Mouse (Mus musculus): ENCODE results near the gene Cyb5r3. TPM values are rescaled to one million over a fixed set of nuclear protein-coding genes. Genes with fewer than 3 reads are reported as not detected.

Cyb5r3 gene
- total and polyA plus RNA-seq, 3 experiments = 35.7 to 102 (median 59.1) TPM

DNA sequence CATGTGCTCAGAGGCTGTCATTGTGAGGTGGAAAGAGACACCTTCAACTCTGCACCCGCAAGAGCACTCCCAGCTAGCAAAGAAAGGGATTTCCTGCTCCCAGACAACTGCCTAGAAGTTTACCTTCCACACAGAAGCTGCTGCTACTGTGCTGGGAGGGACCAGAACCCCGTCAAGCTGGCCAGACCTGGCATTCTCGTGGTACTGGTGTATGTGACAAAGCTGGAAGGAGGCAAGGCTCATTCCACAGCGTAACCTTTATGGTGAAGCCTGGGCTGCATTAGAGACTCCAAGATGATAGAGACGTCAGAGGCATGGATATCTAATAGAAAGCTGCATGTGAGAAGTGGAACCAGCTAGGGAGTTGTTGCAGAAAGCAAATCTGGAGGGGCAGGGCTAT, 47.8 kb downstream of the Cyb5r3 start:
- H3K9ac ChIP-seq (ENCODE audit: insufficient read depth, low read depth) = no peak overlapping the region
- H3K36me3 ChIP-seq (replicated peaks in 1 of 2; ENCODE audit: control insufficient read depth in 1 of 2, insufficient read depth in 1 of 2, low read length in 1 of 2) = peaks cover 44 to 68% of the 10 kb centered on the region in 2 experiments
- H3K4me2 ChIP-seq (ENCODE audit: insufficient read depth, low read depth, poor library complexity, severe bottlenecking) = no peak overlapping the region
- no peak for TF ChIP-seq TCF12 (IDR thresholded peaks at IDR 0.05; ENCODE audit: low read depth, low read length)
- no peak for TF ChIP-seq SIN3A (IDR thresholded peaks at IDR 0.05; ENCODE audit: low read length)
- TF ChIP-seq UBTF (IDR thresholded peaks at IDR 0.05; ENCODE audit: low read depth, low read length) = no peak
- no peak for TF ChIP-seq JUN (IDR thresholded peaks at IDR 0.05; ENCODE audit: insufficient read depth, low read depth, low read length)
- no peak for TF ChIP-seq ZKSCAN1 (IDR thresholded peaks at IDR 0.05; ENCODE audit: borderline replicate concordance, low read depth, low read length)
- no peak for TF ChIP-seq CHD1 (IDR thresholded peaks at IDR 0.05; ENCODE audit: low read depth, low read length)
- TF ChIP-seq JUND (conservative IDR thresholded peaks at IDR 0.05; ENCODE audit: low read depth, low read length) = no peak
- no peak for TF ChIP-seq NRF1 (IDR thresholded peaks at IDR 0.05; ENCODE audit: low read depth, low read length)
- no peak for TF ChIP-seq HCFC1 (IDR thresholded peaks at IDR 0.05; ENCODE audit: low read depth, low read length)
- no peak for TF ChIP-seq CTCF (conservative IDR thresholded peaks at IDR 0.05 in 1 of 2, IDR thresholded peaks at IDR 0.05 in 1 of 2; ENCODE audit: low read depth in 2 of 2, low read length in 2 of 2)
- TF ChIP-seq POLR2AphosphoS2 (IDR thresholded peaks at IDR 0.05; ENCODE audit: low read depth, low read length) = no peak
- no peak for TF ChIP-seq RAD21 (IDR thresholded peaks at IDR 0.05; ENCODE audit: low read depth, low read length)
- TF ChIP-seq BHLHE40 (IDR thresholded peaks at IDR 0.05; ENCODE audit: low read depth, low read length) = no peak
- TF ChIP-seq USF2 (conservative IDR thresholded peaks at IDR 0.05; ENCODE audit: low read depth, low read length) = no peak
- no peak for TF ChIP-seq ZNF384 (IDR thresholded peaks at IDR 0.05; ENCODE audit: low read depth, low read length)
- TF ChIP-seq E2F4 (IDR thresholded peaks at IDR 0.05; ENCODE audit: insufficient replicate concordance, low read depth, low read length) = no peak
- no peak for TF ChIP-seq SMC3 (IDR thresholded peaks at IDR 0.05; ENCODE audit: low read depth, low read length)
- no peak for TF ChIP-seq GABPA (IDR thresholded peaks at IDR 0.05; ENCODE audit: insufficient replicate concordance, low read depth, low read length)
- TF ChIP-seq PAX5 (IDR thresholded peaks at IDR 0.05; ENCODE audit: low read length) = no peak
- no peak for DNase-seq (ENCODE audit: extremely low read depth)
- peaks cover 26% of the 10 kb centered on the region for H3K79me2 ChIP-seq (replicated peaks; ENCODE audit: control insufficient read depth, extremely low read depth, insufficient read depth, poor library complexity, severe bottlenecking)
- H3K9me3 ChIP-seq (replicated peaks; ENCODE audit: low read length) = no peaks in the 10 kb centered on the region
- in situ Hi-C loops (cut with MboI; ENCODE audit: low pct_ligation_motif_present, low pct_unique_long_range_greater_than_20kb, low sequenced_read_pairs) (no loop called here), dilution Hi-C loops (cut with MboI; ENCODE audit: extremely low pct_ligation_motif_present, extremely low pct_unique_long_range_greater_than_20kb, low sequenced_read_pairs) (no loop called here)
- peaks cover 0 to 22% of the 10 kb centered on the region in 2 experiments; a peak in 2 of 4 replicates for H3K4me1 ChIP-seq (ENCODE audit: control insufficient read depth in 1 of 2, insufficient read depth in 2 of 2)
- H3K27ac ChIP-seq (ENCODE audit: insufficient read depth, low read depth) = no peak overlapping the region
- H3K27me3 ChIP-seq (replicated peaks) = no peaks in the 10 kb centered on the region
- no peak overlapping the region for H3K4me3 ChIP-seq (replicated peaks in 1 of 3; ENCODE audit: low read depth in 2 of 3, low read length in 2 of 3, poor library complexity in 1 of 3)

DNA sequence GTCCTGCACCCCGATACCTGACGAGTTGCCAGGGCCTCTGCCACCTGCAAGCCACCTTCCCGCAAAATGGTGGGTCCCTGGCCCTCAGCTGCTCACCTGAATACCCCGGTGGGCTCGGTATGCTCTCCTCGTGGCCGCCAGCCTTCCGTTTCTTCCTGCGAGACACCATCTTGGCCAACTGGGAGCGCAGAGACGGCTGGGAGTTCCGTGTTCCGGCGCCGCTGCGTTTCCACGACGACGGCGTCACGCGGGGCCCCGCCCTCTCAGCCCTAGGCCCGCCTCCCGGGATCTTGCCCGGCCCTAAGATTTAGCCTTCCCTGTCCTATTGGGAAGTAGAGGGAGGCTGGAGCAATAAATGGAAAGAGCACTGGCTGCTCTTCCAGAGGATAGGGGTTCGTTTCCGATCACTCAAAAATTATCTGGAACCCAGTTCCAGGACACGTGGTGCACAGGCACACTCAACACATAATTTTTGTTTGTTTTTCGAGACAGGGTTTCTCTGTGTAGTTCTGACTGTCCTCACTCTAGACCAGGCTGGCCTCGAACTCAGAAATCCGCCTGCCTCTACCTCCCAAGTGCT, 49.7 kb downstream of the Cyb5r3 start, which contains the start of gene Rrp7a:
Gene Rrp7a, minus strand, starts transcription at position 236 of the 580 bp plus-strand sequence.
- no peaks in the 10 kb centered on the region for H3K9me3 ChIP-seq (replicated peaks; ENCODE audit: low read length)
- H3K79me2 ChIP-seq (replicated peaks; ENCODE audit: control insufficient read depth, extremely low read depth, insufficient read depth, poor library complexity, severe bottlenecking) = peaks cover 28% of the 10 kb centered on the region
- peaks cover 0 to 12% of the 10 kb centered on the region in 2 experiments; a peak in 2 of 4 replicates for H3K4me1 ChIP-seq (ENCODE audit: control insufficient read depth in 1 of 2, insufficient read depth in 2 of 2)
- H3K9ac ChIP-seq (ENCODE audit: insufficient read depth, low read depth) = peak within 1 kb of the TSS; percentile 85
- H3K4me2 ChIP-seq (ENCODE audit: insufficient read depth, low read depth, poor library complexity, severe bottlenecking) = peak within 1 kb of the TSS; percentile 52; the same call in 1 of the 2 replicates
- in situ Hi-C loops (cut with MboI; ENCODE audit: low pct_ligation_motif_present, low pct_unique_long_range_greater_than_20kb, low sequenced_read_pairs) = no loop called here
- dilution Hi-C loops (cut with MboI; ENCODE audit: extremely low pct_ligation_motif_present, extremely low pct_unique_long_range_greater_than_20kb, low sequenced_read_pairs) = no loop called here
- H3K27ac ChIP-seq (ENCODE audit: insufficient read depth, low read depth) = peak within 1 kb of the TSS; percentile 84
- H3K36me3 ChIP-seq (replicated peaks in 1 of 2; ENCODE audit: control insufficient read depth in 1 of 2, insufficient read depth in 1 of 2, low read length in 1 of 2) = peaks cover 48 to 68% of the 10 kb centered on the region in 2 experiments
- peak within 1 kb of the TSS; percentile 90 to 96 (median 92) for H3K4me3 ChIP-seq (replicated peaks in 1 of 3; ENCODE audit: low read depth in 2 of 3, low read length in 2 of 3, poor library complexity in 1 of 3)
- H3K27me3 ChIP-seq (replicated peaks) = no peaks in the 10 kb centered on the region
- peak; percentile 80 for DNase-seq (ENCODE audit: extremely low read depth)
- TF ChIP-seq GABPA (IDR thresholded peaks at IDR 0.05; ENCODE audit: insufficient replicate concordance, low read depth, low read length) = no peak
- TF ChIP-seq HCFC1 (IDR thresholded peaks at IDR 0.05; ENCODE audit: low read depth, low read length) = peak; percentile 80
- TF ChIP-seq EP300 (IDR thresholded peaks at IDR 0.05; ENCODE audit: low read length) = no peak
- TF ChIP-seq TCF12 (IDR thresholded peaks at IDR 0.05; ENCODE audit: low read depth, low read length) = peak; percentile 81
- TF ChIP-seq ELF1 (IDR thresholded peaks at IDR 0.05; ENCODE audit: low read depth, low read length) = peak; percentile 96
- TF ChIP-seq KAT2A (IDR thresholded peaks at IDR 0.05; ENCODE audit: insufficient replicate concordance, low read length) = 0 out of 2 replicates have a peak, but pooled peaks have one; percentile 27
- no peak for TF ChIP-seq RAD21 (IDR thresholded peaks at IDR 0.05; ENCODE audit: low read depth, low read length)
- no peak for TF ChIP-seq E2F4 (IDR thresholded peaks at IDR 0.05; ENCODE audit: insufficient replicate concordance, low read depth, low read length)
- TF ChIP-seq CTCF (conservative IDR thresholded peaks at IDR 0.05 in 1 of 2, IDR thresholded peaks at IDR 0.05 in 1 of 2; ENCODE audit: low read depth in 2 of 2, low read length in 2 of 2) = no peak
- no peak for TF ChIP-seq ZKSCAN1 (IDR thresholded peaks at IDR 0.05; ENCODE audit: borderline replicate concordance, low read depth, low read length)
- TF ChIP-seq IRF4 (IDR thresholded peaks at IDR 0.05; ENCODE audit: low read depth, low read length) = no peak
- peak; percentile 57; the same call in 1 of the 2 replicates for TF ChIP-seq TBP (conservative IDR thresholded peaks at IDR 0.05; ENCODE audit: low read depth, low read length)
- no peak for TF ChIP-seq ZC3H11A (IDR thresholded peaks at IDR 0.05; ENCODE audit: low read depth, low read length)
- TF ChIP-seq JUN (IDR thresholded peaks at IDR 0.05; ENCODE audit: insufficient read depth, low read depth, low read length) = no peak
- no peak for TF ChIP-seq CHD2 (IDR thresholded peaks at IDR 0.05; ENCODE audit: low read length)
- no peak for TF ChIP-seq SMC3 (IDR thresholded peaks at IDR 0.05; ENCODE audit: low read depth, low read length)
- TF ChIP-seq JUND (conservative IDR thresholded peaks at IDR 0.05; ENCODE audit: low read depth, low read length) = no peak
- no peak for TF ChIP-seq USF2 (conservative IDR thresholded peaks at IDR 0.05; ENCODE audit: low read depth, low read length)
- no peak for TF ChIP-seq BHLHE40 (IDR thresholded peaks at IDR 0.05; ENCODE audit: low read depth, low read length)
- TF ChIP-seq UBTF (IDR thresholded peaks at IDR 0.05; ENCODE audit: low read depth, low read length) = no peak
- peak; percentile 50; the same call in 1 of the 2 replicates for TF ChIP-seq ZMIZ1 (IDR thresholded peaks at IDR 0.05; ENCODE audit: low read depth, low read length)
- TF ChIP-seq PAX5 (IDR thresholded peaks at IDR 0.05; ENCODE audit: low read length) = no peak
- peak; percentile 90 for TF ChIP-seq POLR2A (IDR thresholded peaks at IDR 0.05; ENCODE audit: low read depth, low read length)
- TF ChIP-seq ZNF384 (IDR thresholded peaks at IDR 0.05; ENCODE audit: low read depth, low read length) = no peak
- peak; percentile 79 for TF ChIP-seq NELFE (IDR thresholded peaks at IDR 0.05; ENCODE audit: low read depth, low read length)
